Mouse (Mus musculus): Measurements from ENCODE around the gene Unc93b1. TPM values are rescaled to one million over a fixed set of nuclear protein-coding genes. Genes with fewer than 3 reads are reported as not detected.

Unc93b1 gene
- 10 to 100 TPM; 12.1 to 49.4 (median 31.1) TPM for total RNA-seq (2022)

DNA sequence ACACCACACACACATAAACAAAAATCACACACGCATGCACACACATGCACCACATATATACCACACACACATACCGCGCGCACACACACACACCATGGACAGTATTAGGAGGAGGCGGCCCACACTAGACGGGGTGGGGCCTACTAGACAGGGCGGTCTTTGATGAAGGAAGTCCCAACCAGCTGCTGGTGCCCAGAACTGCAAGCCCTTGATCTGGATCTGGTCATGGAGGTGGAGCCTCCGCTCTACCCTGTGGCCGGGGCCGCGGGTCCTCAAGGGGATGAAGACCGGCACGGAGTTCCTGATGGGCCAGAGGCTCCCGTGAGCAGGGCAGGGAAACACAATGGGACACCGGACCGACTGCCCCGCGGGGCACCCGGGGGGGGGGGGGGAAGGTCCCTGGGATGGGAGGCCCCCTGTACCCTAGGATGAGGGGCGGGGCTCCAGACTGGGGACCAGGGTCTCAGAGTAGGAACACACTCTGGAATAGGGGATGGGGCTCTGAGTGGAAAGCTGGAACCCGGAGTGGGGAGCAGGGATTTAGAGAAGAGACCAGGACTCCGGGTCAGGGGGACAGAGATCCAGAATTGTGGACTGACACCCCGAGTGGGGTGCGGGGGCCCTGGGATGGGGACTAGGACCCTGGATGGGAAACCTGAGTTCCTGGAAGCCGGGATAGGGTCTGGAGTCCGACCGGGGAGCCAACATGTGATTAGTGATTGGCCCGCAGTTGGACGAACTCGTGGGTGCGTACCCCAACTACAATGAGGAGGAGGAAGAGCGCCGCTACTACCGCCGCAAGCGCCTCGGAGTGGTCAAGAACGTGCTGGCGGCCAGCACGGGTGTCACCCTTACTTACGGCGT, at the start of gene Unc93b1:
Unc93b1 (plus strand) TSS at position 155 of the 864 bp plus-strand sequence.
- no peak for DNase-seq (ENCODE audit: low spot score in 2 of 2)

- no peak for DNase-seq (ENCODE audit: low spot score in 2 of 2)
Observed at GRCm38 (mm10) chr19:3889096-3889495, 45.9 kb upstream of the Unc93b1 start.

DNA sequence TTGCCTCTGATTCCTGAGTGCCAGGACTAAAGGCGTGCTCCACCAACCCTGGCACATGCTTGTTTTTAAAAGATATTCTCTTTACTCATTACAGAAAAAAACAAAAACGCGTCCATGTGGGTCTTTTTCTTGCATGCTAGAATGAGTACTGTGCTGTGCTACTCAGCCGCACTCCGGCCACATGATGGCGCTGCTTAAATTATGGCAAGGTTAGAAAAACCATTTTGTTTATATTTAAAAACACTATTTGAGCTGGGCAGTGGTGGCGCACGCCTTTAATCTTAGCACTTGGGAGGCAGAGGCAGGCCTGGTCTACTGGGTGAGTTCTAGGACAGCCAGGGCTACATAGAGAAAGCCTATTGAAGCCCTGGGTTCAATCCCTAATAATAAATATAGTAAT, 44.8 kb upstream of the Unc93b1 start:
- no peak for DNase-seq (ENCODE audit: low spot score in 2 of 2)

DNA sequence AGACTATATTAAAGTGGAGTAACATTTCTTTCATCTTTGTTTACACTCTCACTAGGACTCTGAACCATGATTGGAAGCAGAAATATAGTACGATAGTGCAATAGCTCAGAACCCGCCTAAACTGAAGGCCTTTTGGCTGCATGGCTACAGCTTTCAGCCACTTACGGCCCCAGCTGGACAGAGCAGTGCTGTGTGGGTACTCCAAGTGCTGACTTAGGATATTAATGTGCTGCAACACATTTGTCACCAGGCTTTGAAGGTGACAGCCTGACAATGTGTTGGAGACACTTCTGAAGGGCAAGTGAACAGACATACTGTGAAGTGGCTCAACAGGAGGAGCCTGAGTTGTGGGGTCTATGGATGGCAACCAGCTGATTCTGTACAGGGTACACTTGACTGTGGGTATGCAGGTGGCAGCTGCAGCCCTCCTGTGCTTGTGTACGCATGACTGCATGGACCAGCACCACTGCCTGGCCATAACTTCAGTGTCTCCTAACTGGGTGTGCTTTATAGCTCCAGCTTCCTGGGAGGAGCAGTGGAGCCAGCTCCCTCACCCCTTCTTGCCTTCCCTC, 41.4 kb upstream of the Unc93b1 start:
- no peak for DNase-seq (ENCODE audit: low spot score in 2 of 2)

DNA sequence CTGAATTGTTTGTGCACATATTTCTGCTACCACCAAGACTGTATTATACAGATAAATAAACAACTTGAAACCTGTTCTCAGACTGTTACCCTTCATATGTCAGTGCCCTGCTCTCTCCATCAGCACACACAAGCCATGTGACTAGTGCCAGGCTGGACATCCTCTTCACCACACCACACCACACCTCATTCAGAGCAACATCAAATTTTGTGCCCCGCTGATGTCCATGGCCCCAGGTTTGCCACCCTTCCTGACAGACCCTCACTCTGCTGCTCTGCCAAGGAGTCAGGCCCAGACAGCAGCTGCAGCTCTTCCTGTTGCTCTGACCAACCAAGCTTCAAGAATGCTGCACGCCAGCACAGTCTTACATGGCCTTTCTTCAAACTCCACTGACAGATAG, 40.7 kb upstream of the Unc93b1 start:
- DNase-seq (ENCODE audit: low spot score in 2 of 2): no peak

- no peak for DNase-seq (ENCODE audit: low spot score in 2 of 2)
Observed at GRCm38 (mm10) chr19:3895171-3895631, 39.8 kb upstream of the Unc93b1 start.

- DNase-seq (ENCODE audit: low spot score in 2 of 2): no peak
Observed at GRCm38 (mm10) chr19:3896208-3896607, 38.8 kb upstream of the Unc93b1 start.

GRCm38 (mm10) chr19:3897557-3897956, 37.4 kb upstream of the Unc93b1 start:
- DNase-seq (ENCODE audit: low spot score in 2 of 2): no peak

DNA sequence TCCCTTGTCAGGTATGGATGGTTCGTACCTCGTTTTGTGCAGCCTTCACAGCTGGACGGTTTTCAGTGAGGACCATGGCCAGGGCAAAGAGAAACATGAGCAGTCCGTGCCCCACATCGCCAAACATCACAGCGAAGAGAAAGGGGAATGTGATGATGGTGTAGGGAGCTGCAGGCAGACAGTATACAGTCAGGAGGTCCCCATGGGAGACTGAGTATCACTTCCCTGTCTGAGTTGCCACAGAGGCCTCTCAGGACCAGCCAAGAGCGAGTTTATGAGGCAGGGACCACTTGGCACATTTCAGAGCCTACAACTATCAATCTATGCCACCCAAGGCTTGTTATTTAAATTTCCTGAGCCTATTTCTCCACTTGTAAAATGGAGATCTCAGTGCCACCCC, 36.0 kb upstream of the Unc93b1 start:
- DNase-seq (ENCODE audit: low spot score in 2 of 2): no peak

DNA sequence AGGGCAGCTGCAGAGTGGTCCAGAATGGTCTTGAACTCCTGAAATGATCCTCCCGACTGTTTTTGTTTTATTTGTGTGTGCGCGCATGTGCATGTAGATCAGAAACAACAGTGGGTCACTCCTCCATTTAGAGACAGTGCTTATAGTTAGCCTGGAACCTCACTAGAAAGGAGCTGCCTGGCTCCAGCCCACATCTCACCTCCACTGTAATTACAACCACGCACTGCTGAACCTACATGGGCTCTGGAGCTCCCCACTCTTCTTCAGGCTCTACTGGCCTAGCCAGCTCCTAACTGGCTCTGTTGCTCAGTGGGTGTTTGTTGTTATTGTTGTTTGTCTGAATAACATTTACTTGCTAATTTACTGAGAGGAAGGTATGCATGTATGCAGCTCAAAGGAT, 35.4 kb upstream of the Unc93b1 start:
- DNase-seq (ENCODE audit: low spot score in 2 of 2): no peak

- no peak for DNase-seq (ENCODE audit: low spot score in 2 of 2)
Observed at GRCm38 (mm10) chr19:3902966-3903365, 32.0 kb upstream of the Unc93b1 start.

GRCm38 (mm10) chr19:3903648-3904362, 31.2 kb upstream of the Unc93b1 start:
- no peak for DNase-seq (ENCODE audit: low spot score in 2 of 2)

DNA sequence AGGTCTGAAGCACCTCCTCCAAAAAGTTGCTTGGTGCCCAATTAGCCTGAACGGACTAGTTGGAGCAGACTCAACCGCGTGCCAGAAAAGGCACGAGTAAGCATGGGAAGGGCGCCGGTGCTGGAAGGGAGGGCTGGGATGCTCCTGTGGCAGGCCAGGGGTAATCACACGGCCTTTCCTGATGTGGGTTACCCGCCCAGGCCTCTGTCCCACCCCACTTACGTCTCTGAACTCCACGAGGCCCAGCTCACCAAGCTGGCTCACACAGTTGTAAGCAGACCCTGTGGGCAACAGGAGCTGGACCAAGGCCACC, 30.7 kb upstream of the Unc93b1 start:
- DNase-seq (ENCODE audit: low spot score in 2 of 2): no peak

DNA sequence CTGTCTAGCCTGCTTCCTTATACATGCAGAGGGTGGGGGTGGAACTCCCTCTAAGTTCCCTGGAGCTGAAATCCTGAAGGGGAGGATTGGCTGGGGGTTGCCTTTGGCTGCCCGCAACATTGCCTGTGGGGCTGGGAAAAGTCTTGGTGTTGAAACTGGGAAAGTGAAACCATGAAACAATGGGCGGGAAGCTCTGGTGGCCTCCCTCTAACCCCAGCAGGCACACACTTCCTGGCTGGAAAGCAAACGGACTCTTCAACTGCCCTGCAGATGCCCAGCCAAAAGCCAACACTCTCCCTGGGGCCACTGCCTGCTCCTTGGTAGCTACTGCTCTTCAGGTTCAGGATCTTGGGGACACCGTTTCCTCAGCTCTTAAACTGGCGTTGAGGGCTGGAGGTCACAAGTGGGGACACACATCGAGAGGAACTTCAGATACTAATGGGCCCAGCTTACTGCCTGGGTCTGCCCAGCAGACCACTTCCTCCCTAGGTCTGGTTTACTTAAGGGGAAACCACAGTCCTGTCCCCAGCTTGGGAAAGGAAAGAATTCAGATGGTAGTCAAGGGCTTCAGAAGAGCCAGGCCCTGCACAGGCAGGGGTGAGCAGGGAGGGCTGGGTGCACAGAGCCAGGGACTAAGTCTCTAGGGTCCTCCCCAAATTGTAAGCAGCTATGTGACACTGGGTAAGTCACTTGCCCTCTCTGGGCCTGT, 29.6 kb upstream of the Unc93b1 start:
- no peak for DNase-seq (ENCODE audit: low spot score in 2 of 2)

GRCm38 (mm10) chr19:3906326-3906725, 28.7 kb upstream of the Unc93b1 start:
- DNase-seq (ENCODE audit: low spot score in 2 of 2): no peak

GRCm38 (mm10) chr19:3906795-3907786, 27.9 kb upstream of the Unc93b1 start, which contains the start of gene Tcirg1:
Tcirg1 (minus strand) TSS chr19:3907133.
- DNase-seq (ENCODE audit: low spot score in 2 of 2): peak in 1 of 2 experiments; percentile 51

DNA sequence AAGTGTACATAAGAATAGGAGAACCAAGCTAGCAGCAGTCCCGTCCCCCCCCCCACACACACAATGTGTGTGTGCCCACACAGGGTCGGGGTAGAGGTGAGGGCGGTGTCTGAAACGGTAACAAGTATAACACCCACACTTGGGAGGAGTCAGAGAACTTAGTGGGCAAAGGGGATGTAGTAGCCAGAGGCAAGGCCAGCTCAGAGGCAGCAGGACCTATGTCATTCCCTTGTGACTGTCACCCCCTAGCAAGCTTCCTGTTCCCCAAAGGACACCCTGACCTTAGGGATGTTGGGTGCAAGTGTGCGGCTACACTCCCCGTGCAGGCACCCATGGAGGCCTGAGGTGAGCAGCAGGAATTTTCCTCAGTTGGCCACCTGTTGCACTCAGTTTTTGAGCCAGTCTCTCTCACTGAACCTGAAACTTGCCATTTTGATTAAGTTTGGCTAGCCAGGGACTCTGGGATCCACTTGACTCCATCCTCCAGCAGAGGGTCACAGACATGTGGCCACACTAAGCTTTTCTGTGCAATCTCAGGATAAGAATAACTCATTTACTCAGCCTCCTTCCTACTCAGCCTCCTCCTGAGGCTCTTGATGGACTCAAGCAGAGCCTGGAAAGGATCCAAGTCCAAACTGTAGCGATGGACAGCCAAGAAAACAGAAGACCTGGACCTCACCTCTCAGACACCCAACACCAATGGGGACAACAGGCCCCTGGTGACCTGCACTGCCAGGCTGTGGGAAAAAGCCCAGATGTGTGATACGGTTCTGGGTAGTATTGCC, 26.9 kb upstream of the Unc93b1 start:
- no peak for DNase-seq (ENCODE audit: low spot score in 2 of 2)

GRCm38 (mm10) chr19:3910206-3910605, 24.8 kb upstream of the Unc93b1 start:
- no peak for DNase-seq (ENCODE audit: low spot score in 2 of 2)

GRCm38 (mm10) chr19:3912337-3913204, 22.4 kb upstream of the Unc93b1 start, which contains the start of gene Ndufs8:
Ndufs8 (minus strand) TSS chr19:3912774.
- DNase-seq (ENCODE audit: low spot score in 2 of 2): peak; percentile 94 to 98

Data from layer of hippocampus, adult 8-10 months (tissue).